8 mouse cellular contexts compared by ENCODE assay signal in the genomic region with DNA sequence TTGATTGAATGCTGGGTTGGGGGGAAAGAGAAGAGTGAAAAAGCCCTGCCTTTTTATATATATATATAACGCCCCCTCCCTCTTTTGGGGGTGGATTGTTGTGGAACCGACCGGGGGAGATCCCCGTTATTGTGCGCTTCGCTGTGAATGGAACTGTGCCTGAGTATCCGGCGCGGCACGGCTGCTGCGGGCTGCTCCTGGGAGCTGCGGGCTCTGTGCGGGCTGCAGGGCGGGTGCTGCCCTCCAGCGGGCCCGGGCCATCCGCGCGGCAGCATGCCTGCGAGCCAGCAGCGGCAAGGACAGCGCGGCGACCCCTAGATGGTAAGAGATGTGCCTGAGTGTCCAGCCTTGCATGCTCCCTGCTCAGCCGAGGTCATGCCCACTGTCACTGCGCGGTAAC.
DNase-seq lines count a peak whose midpoint lies in the region; ATAC-seq and TF ChIP-seq lines count a peak whose summit lies in the region.

No protein-coding gene starts in this region.

- peak; percentile 41; the same call in 1 of the 2 replicates for TF ChIP-seq CTCF in testis, adult 2 months (IDR thresholded peaks at IDR 0.05; ENCODE audit: control insufficient read depth, insufficient read depth, insufficient replicate concordance, low read depth, low read length)

- peak overlapping the region; percentile 31 for H3K4me3 ChIP-seq in intestine, embryonic 14.5 days (ENCODE audit: low read depth, low read length)
- peak overlapping the region; percentile 33 for H3K4me3 ChIP-seq in limb, embryonic 15.5 days
- peak overlapping the region; percentile 39 for H3K4me3 ChIP-seq in midbrain, embryonic 15.5 days
- peak overlapping the region; percentile 36 for H3K4me3 ChIP-seq in testis, adult 2 months (ENCODE audit: control insufficient read depth, low read depth, low read length)

- no peak for TF ChIP-seq POLR2A in testis, adult 2 months (IDR thresholded peaks at IDR 0.05; ENCODE audit: control insufficient read depth, low read depth, low read length)

- 2% methylated on average over 27 of the region's 27 CpGs for WGBS in intestine, embryonic 14.5 days
- WGBS in limb, embryonic 15.5 days, result 1% methylated on average over 27 of the region's 27 CpGs
- under 1% methylated on average over 27 of the region's 27 CpGs for WGBS in midbrain, embryonic 15.5 days

- H3K27me3 ChIP-seq in intestine, embryonic 14.5 days (replicated peaks; ENCODE audit: control insufficient read depth, insufficient read depth, low read length), result no peaks in the 10 kb centered on the region; the same call in 1 of the 2 replicates
- no peaks in the 10 kb centered on the region for H3K27me3 ChIP-seq in limb, embryonic 15.5 days
- H3K27me3 ChIP-seq in midbrain, embryonic 15.5 days (replicated peaks), result peaks cover 2% of the 10 kb centered on the region; the same call in 1 of the 2 replicates
- H3K27me3 ChIP-seq in testis, adult 2 months (ENCODE audit: control insufficient read depth, insufficient read depth, low read length), result no peaks in the 10 kb centered on the region

- ATAC-seq in intestine, embryonic 14.5 days (replicated peaks; ENCODE audit: low FRiP score, low TSS enrichment, low read depth), result peak; percentile 60; the same call in 1 of the 2 replicates
- ATAC-seq in limb, embryonic 15.5 days (ENCODE audit: insufficient number of reproducible peaks, low FRiP score, low TSS enrichment, low read depth), result peak; percentile 35; the same call in 1 of the 2 replicates
- peak; percentile 70 for ATAC-seq in midbrain, embryonic 15.5 days (replicated peaks)

- peaks cover 41% of the 10 kb centered on the region for H3K4me1 ChIP-seq in intestine, embryonic 14.5 days (replicated peaks; ENCODE audit: control insufficient read depth, insufficient read depth, low read length)
- peaks cover 37% of the 10 kb centered on the region for H3K4me1 ChIP-seq in limb, embryonic 15.5 days
- peaks cover 21% of the 10 kb centered on the region for H3K4me1 ChIP-seq in midbrain, embryonic 15.5 days
- H3K4me1 ChIP-seq in testis, adult 2 months (ENCODE audit: control insufficient read depth, insufficient read depth, low read length), result peaks cover 4% of the 10 kb centered on the region

- peak overlapping the region; percentile 65 for H3K4me2 ChIP-seq in intestine, embryonic 14.5 days (ENCODE audit: low read length)
- H3K4me2 ChIP-seq in limb, embryonic 15.5 days, result peak overlapping the region; percentile 63
- H3K4me2 ChIP-seq in midbrain, embryonic 15.5 days, result peak overlapping the region; percentile 54

- H3K36me3 ChIP-seq in intestine, embryonic 14.5 days (ENCODE audit: control insufficient read depth, insufficient read depth, low read length), result no peaks in the 10 kb centered on the region
- no peaks in the 10 kb centered on the region for H3K36me3 ChIP-seq in limb, embryonic 15.5 days
- no peaks in the 10 kb centered on the region for H3K36me3 ChIP-seq in midbrain, embryonic 15.5 days (replicated peaks)
- no peaks in the 10 kb centered on the region for H3K36me3 ChIP-seq in testis, adult 2 months (ENCODE audit: control insufficient read depth, insufficient read depth, low read length)

- H3K9me3 ChIP-seq in intestine, embryonic 14.5 days (ENCODE audit: control insufficient read depth, low read length), result no peaks in the 10 kb centered on the region
- H3K9me3 ChIP-seq in limb, embryonic 15.5 days, result no peaks in the 10 kb centered on the region
- H3K9me3 ChIP-seq in midbrain, embryonic 15.5 days, result no peaks in the 10 kb centered on the region

- peak; percentile 94 for DNase-seq in heart, adult 11 months
- no peak for DNase-seq in heart, adult 8-10 months (ENCODE audit: low spot score)
- DNase-seq in cerebellum, postnatal 4 days (ENCODE audit: low spot score in 2 of 2), result peak; percentile 38 to 71
- DNase-seq in gastrocnemius, postnatal 10 days, result peak; percentile 67
- DNase-seq in intestine, embryonic 14.5 days (ENCODE audit: low spot score), result peak; percentile 67

- H3K9ac ChIP-seq in intestine, embryonic 14.5 days (ENCODE audit: low read length), result peak overlapping the region; percentile 32; the same call in 1 of the 2 replicates
- peak overlapping the region; percentile 0; the same call in 1 of the 2 replicates for H3K9ac ChIP-seq in limb, embryonic 15.5 days
- peak overlapping the region; percentile 50 for H3K9ac ChIP-seq in midbrain, embryonic 15.5 days

- no peak overlapping the region for H3K27ac ChIP-seq in intestine, embryonic 14.5 days (ENCODE audit: low read depth)
- no peak overlapping the region for H3K27ac ChIP-seq in limb, embryonic 15.5 days
- peak overlapping the region; percentile 90 for H3K27ac ChIP-seq in midbrain, embryonic 15.5 days
- no peak overlapping the region for H3K27ac ChIP-seq in testis, adult 2 months (ENCODE audit: control insufficient read depth, insufficient read depth, low read depth, low read length)

Comparison
In these comparisons a context has a peak if more than half of its experiments do, and no peak if none do; other contexts are left out.
1. H3K9ac ChIP-seq: peak in every context shown above with its lines; median percentile 50 in midbrain, embryonic 15.5 days; 32 in intestine, embryonic 14.5 days; 0 in limb, embryonic 15.5 days.